Mouse (Mus musculus) embryo, embryonic 10 days (tissue): Measurements from ENCODE around the gene Naa60.

Source experiments
- DNase-seq: peaks from one replicate; pipeline ENCODE4 v3.0.0-alpha.2; 2015; ENCODE audit warnings: low spot score

Gene Naa60

DNA sequence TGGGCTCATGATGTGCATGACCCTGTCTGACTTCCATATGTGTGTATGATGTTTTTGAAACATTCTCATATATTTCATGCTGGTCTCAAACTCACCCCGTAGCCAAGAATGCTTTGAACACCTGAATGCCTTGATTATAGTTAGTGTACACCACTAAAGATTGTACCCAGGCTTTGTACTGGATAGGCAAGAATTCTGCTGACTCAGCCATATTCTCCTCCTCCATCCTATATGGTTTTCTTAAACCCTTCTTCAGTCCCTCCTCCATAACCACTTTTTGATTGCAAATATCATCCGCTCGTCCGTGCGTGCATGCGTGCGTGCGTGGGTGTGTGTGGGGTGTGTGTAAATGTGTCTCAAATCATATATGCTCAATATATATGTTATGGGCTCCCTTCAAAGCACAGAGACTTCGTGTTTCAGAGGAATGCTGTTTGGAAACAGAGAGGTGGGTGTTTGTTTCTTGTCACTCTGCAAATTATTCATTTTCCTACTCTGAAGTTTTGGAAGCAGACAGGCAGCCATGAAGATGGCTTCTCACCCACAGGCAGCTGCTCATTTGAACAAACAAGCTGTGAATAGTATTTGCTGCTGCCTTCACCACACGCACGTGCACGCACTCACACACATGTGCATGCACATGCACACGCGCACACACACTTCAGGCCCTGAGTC, 19.6 kb downstream of the Naa60 start:
- no peak for DNase-seq

DNA sequence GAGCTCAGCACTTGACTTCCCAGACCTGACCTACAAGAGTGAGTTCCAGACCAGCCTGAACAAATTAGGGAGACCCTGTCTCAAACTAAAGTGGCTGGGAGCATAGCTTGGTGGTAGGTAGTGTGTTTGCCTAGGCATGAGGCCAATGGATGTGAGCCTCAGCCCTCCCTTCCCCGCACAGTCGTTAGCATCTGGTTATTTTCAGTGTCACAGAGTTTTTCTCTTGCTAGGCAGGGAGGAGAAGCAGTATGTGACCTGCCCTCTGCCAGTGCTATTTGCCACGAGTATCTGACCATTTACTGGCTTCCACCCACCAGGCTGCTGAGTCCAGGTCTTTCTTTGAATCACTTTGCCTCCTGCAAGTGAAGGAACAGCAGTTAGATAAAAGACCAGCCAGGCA, 21.6 kb downstream of the Naa60 start:
- DNase-seq = no peak

GRCm38 (mm10) chr16:3895173-3895792, 23.1 kb downstream of the Naa60 start:
- DNase-seq = no peak

DNA sequence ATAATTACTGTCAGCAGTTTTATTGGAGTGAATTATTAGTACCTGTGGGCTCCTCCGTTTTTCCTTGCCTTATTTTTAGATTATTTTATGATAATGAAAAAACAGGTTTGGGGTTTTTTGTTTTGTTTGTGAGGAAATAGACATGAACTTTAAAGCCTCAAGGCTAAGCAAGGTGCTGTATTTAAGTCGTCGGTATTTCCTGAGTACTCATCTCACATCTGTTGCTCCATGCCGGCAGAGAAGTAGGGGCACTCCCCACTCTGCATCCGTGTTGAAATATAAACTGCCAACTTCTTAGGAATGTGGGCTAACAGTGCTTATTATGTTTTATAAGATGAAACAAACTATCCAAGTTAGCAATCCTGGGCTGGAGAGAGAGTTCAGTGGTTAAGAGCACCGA, 23.9 kb downstream of the Naa60 start:
- no peak for DNase-seq

- DNase-seq = no peak
Measured at GRCm38 (mm10) chr16:3896553-3896952, 24.4 kb downstream of the Naa60 start.

GRCm38 (mm10) chr16:3907471-3907870, 35.3 kb downstream of the Naa60 start:
- no peak for DNase-seq

GRCm38 (mm10) chr16:3908537-3909111, 36.4 kb downstream of the Naa60 start, which contains the start of the genes 1700037C18Rik and Cluap1:
1700037C18Rik (minus strand) TSS chr16:3908689.
Cluap1 (plus strand) TSS chr16:3908801.
- peak; percentile 96 for DNase-seq

- DNase-seq = no peak
Measured at GRCm38 (mm10) chr16:3909118-3909517, 36.9 kb downstream of the Naa60 start.

DNA sequence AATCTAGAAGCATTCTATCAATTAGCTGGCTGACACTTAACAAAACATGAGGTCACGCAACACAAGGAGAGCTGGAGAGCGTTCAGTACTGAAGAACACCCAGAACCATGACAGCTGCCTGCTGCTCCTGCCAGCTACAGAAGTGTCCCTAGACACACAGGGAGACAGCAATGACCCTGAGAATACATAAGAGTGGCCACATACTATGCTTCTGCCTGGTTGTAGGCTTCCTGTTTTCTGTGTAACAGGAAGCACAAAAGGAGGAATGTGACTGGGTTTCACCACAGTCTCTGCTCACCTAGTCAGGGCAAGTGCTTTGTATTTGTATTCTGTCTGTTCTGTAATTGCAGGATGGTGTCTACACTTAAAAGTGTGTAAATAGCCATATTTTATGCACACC, 48.6 kb downstream of the Naa60 start:
- no peak for DNase-seq

DNA sequence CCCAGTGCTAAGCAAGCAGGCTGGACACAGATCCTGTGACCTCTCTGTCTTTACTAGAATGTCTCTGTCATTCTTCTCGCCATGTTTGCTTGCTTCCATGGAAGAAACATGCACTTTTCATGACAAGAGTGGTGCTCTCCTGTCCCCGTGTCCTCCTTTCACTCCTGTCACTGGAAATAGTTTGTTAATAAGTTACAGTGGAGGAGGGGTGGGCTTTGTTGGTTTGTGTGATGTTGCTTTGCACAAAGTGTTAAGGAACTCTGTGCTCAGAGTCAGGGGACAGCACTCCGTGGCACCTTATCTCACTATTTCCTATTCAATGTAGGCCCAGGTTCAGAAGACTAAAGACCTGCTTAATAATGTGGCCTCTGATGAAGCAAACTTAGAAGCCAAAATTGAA, 51.3 kb downstream of the Naa60 start:
- DNase-seq = no peak

DNA sequence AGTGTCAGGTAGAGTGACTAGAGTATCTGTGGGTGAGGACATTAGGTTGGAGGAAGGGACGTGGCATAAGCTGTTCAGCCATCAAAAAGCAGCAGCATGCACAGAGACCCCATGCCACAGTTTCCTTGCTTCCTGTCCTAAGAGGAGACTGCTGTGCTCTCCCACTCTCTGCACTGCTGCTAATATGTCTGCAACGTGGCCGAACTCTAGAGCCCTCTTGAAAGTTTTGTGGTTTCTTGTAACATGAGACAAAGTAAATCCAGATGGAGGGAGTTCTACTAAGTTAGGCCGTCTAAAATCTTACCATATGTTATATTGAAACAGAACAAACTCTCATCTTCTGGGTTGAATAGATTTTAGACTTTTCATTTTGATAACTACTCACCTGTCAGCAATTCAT, 51.8 kb downstream of the Naa60 start:
- DNase-seq = no peak

DNA sequence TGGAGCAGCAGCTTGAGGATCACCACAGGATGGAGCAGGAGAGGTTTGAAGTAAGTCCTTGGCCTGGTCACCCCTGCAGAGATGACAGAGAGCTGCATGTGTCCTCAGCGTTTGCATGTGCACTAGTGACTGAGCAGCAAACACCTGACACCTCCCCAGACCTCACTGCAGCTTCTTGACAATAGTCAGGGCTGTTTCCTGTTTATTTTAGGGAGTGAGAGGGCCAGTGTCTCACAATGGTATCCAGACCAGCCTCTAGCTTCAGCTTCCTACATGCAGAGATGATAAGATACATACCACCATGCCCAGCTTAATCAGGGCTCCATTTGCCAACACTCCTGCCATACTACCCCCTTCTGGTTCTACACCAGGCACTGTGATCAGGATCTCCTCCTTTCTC, 56.4 kb downstream of the Naa60 start:
- no peak for DNase-seq

DNA sequence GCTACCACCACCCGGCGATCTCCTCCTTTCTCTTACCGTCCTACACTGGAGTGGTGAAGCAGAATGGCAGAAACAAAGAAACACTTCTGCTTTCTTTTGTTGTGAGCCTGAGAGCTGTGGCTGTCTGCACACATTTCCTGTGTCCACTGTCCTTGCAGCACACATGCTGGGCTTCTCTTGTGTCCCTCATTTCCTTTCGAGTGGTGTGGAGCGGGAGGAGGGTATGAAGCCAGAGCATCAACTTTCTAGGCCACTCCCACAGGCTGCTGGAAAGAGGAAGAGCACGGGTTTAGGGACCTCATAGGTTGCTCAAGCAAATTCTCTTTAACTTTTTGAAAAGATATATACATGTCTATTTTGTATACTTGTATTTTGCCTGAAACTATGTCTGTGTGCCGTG, 57.0 kb downstream of the Naa60 start:
- DNase-seq = no peak

DNA sequence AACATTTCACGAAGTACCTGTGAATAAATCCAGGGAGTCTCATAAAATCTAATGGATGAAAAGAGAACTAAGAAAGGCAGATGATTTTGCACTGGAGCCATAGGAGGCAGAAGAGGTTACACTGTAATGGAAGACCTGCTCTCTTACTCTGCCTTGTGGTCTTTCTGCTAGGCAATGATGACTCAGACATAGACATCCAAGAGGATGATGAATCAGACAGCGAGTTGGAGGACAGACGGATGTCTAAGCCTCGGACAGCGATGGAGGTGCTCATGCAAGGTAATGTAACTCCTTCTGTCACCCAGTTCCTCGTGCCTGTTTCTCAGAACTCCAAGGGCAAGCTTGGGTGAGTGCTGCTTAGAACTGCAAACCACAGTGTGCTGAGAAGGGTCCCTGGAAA, 61.4 kb downstream of the Naa60 start:
- no peak for DNase-seq

GRCm38 (mm10) chr16:3934091-3934490, 61.9 kb downstream of the Naa60 start:
- no peak for DNase-seq

DNA sequence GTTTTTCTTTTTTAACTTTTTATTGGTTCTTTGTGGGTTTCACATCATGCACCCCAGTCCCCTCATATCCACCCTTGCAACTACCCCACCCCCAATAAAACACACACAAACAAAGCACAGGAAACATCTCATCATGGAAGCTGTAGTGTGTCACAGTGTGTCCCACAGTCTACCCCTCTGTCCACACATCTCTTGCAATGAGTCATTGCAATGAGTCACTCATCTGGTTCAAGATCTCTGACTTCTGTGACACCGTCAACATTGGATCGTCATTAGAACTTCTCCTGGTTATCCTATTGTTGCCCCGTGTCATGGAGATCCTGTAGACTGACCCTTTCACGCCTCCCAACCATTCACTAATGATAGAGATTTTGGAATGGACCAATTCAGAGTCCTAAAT, 62.5 kb downstream of the Naa60 start:
- DNase-seq = no peak

DNA sequence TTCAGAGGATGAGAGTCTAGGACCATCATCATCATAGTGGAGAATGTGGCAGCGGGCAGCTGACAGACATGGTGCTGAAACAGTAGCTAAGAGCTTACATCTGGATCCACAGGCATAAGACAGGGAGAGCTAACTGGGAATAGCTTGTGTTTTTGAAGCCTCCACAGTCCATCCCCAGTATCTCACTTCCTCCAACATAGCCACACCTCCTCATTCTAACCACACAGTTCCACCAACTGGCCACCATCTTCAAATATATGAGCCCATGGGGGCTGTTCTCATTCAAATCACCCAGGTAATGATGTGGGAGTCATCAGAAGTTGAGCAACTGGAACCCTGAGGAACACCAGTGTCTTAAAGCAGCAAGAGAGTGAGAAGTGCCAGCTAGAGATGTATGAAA, 79.0 kb downstream of the Naa60 start:
- DNase-seq = no peak
